Mouse (Mus musculus) C2C12 (cell line): ENCODE data around the gene Arhgap17. TPM values are rescaled to one million over a fixed set of nuclear protein-coding genes. Genes with fewer than 3 reads are reported as not detected.

Experiments
- H3K27me3 ChIP-seq: one replicate; pipeline ENCODE4 v1.6.1; 2011; ENCODE audit not compliant: control insufficient read depth, insufficient read depth, insufficient read length
- H3K36me3 ChIP-seq: one replicate; pipeline ENCODE4 v1.6.1; 2011; ENCODE audit not compliant: control insufficient read depth, insufficient read depth
- H3K4me3 ChIP-seq: one replicate; pipeline ENCODE4 v1.5.1; 2011; ENCODE audit warnings: mild to moderate bottlenecking, control low read depth; ENCODE audit not compliant: poor library complexity, insufficient read depth, severe bottlenecking
- H3K79me2 ChIP-seq: one replicate; pipeline ENCODE4 v1.6.1; 2011; ENCODE audit not compliant: control insufficient read depth, insufficient read depth
- H3K79me3 ChIP-seq: one replicate; pipeline ENCODE4 v1.6.1; 2011; ENCODE audit warnings: low read depth, control low read depth
- H3ac ChIP-seq: one replicate; pipeline ENCODE3; 2011; ENCODE audit warnings: low read depth; ENCODE audit not compliant: control insufficient read depth, insufficient read length
- CEBPB ChIP-seq: IDR thresholded peaks from one replicate; pipeline ENCODE4 v1.6.1; 2011; ENCODE audit warnings: low read depth, mild to moderate bottlenecking, control low read depth, moderate library complexity
- CTCF ChIP-seq: IDR thresholded peaks from one replicate; pipeline ENCODE4 v1.5.1; 2011; ENCODE audit not compliant: control insufficient read depth, insufficient read depth, insufficient read length
- FOSL1 ChIP-seq: IDR thresholded peaks from one replicate; pipeline ENCODE4 v1.8.0; 2011; ENCODE audit warnings: mild to moderate bottlenecking, low read length; ENCODE audit not compliant: poor library complexity, insufficient read depth, severe bottlenecking
- MAX ChIP-seq: IDR thresholded peaks from one replicate; pipeline ENCODE4 v1.6.1; 2011; ENCODE audit warnings: mild to moderate bottlenecking, control low read depth
- MYOD1 ChIP-seq: IDR thresholded peaks from one replicate; pipeline ENCODE4 v1.6.1; 2011; ENCODE audit warnings: low read depth; ENCODE audit not compliant: control insufficient read depth, insufficient read length
- MYOG ChIP-seq: IDR thresholded peaks from one replicate; pipeline ENCODE4 v1.6.1; 2011; ENCODE audit not compliant: control insufficient read depth, insufficient read length; ENCODE audit errors: extremely low read depth
- USF1 ChIP-seq: IDR thresholded peaks from one replicate; pipeline ENCODE4 v1.6.1; 2011; ENCODE audit warnings: low read depth, mild to moderate bottlenecking, control low read depth, moderate library complexity
- long read RNA-seq, 2 experiments: library from polyadenylated mRNA; unstranded; transcript quantifications; one replicate each; pipeline ENCODE4 v2.0.0; 2019 to 2020
- polyA plus RNA-seq: library from polyadenylated mRNA; unstranded; fragments of >200 nt; fragmentation: generic; extraction: Trizol; gene quantifications from one replicate; pipeline ENCODE4 v1.2.1, GENCODE M21; 2012; ENCODE audit warnings: missing spikeins

The Arhgap17 gene
- 17.3 TPM for polyA plus RNA-seq
- long read RNA-seq, experiment 1, partial matches to known transcripts: 1 of 4 reads
- long read RNA-seq, experiment 1, other reads (novel, unspliced or antisense): 2 of 4 reads
- long read RNA-seq, experiment 2, transcript Arhgap17-202 (20 exons, 3,336 nt): major isoform, 12 of 33 reads
- long read RNA-seq, experiment 2, partial matches to known transcripts: 6 of 33 reads
- long read RNA-seq, experiment 2, other reads (novel, unspliced or antisense): 7 of 33 reads

GRCm38 (mm10) chr7:123369759-123370481 is at the start of gene Arhgap17, which contains the start of gene Lcmt1:
Gene Arhgap17, minus strand, starts transcription at chr7:123369915.
Gene Lcmt1, plus strand, starts transcription at chr7:123369784.
- H3ac ChIP-seq: peak within 1 kb of the TSS; percentile 75
- no peaks in the 10 kb centered on the region for H3K36me3 ChIP-seq
- H3K27me3 ChIP-seq: no peaks in the 10 kb centered on the region
- peak within 1 kb of the TSS; percentile 48 for H3K4me3 ChIP-seq
- peaks cover 33% of the 10 kb centered on the region for H3K79me3 ChIP-seq
- TF ChIP-seq MYOD1 (peak; percentile 74), CTCF (no peak)
- H3K79me2 ChIP-seq: peaks cover 45% of the 10 kb centered on the region

GRCm38 (mm10) chr7:123417661-123418060 is 47.9 kb upstream of the Arhgap17 start:
- TF ChIP-seq MAX: no peak
- no peak for TF ChIP-seq CTCF
- TF ChIP-seq CEBPB: no peak
- no peak for TF ChIP-seq MYOD1
- TF ChIP-seq FOSL1: no peak
- no peak for TF ChIP-seq MYOG
- no peak for TF ChIP-seq USF1
- Histone ChIP-seq H3K36me3 (peaks cover 4% of the 10 kb centered on the region), H3K79me3 (no peaks in the 10 kb centered on the region), H3K27me3 (no peaks in the 10 kb centered on the region), H3K4me3 (no peak overlapping the region), H3ac (no peak overlapping the region), H3K79me2 (no peaks in the 10 kb centered on the region)

GRCm38 (mm10) chr7:123416803-123417202 is 47.1 kb upstream of the Arhgap17 start:
- Histone ChIP-seq H3K4me3 (no peak overlapping the region), H3K79me3 (no peaks in the 10 kb centered on the region), H3ac (no peak overlapping the region), H3K36me3 (peaks cover 4% of the 10 kb centered on the region), H3K27me3 (no peaks in the 10 kb centered on the region), H3K79me2 (no peaks in the 10 kb centered on the region)
- TF ChIP-seq MYOD1 (no peak), MAX (no peak), FOSL1 (no peak), CTCF (no peak), CEBPB (no peak), USF1 (no peak), MYOG (no peak)

- no peaks in the 10 kb centered on the region for H3K79me3 ChIP-seq
- H3K4me3 ChIP-seq: no peak overlapping the region
- peaks cover 5% of the 10 kb centered on the region for H3K36me3 ChIP-seq
- TF ChIP-seq CTCF (no peak), MYOD1 (no peak), USF1 (no peak), CEBPB (no peak)
- H3K79me2 ChIP-seq: no peaks in the 10 kb centered on the region
- no peak overlapping the region for H3ac ChIP-seq
- no peaks in the 10 kb centered on the region for H3K27me3 ChIP-seq
Observed at GRCm38 (mm10) chr7:123412143-123412542, 42.4 kb upstream of the Arhgap17 start.

GRCm38 (mm10) chr7:123411109-123411508 is 41.4 kb upstream of the Arhgap17 start:
- no peaks in the 10 kb centered on the region for H3K79me2 ChIP-seq
- H3K36me3 ChIP-seq: peaks cover 10% of the 10 kb centered on the region
- TF ChIP-seq CEBPB (no peak), CTCF (no peak), USF1 (no peak), FOSL1 (peak; percentile 23), MAX (no peak)
- no peaks in the 10 kb centered on the region for H3K79me3 ChIP-seq
- H3K27me3 ChIP-seq: no peaks in the 10 kb centered on the region
- no peak overlapping the region for H3K4me3 ChIP-seq
- H3ac ChIP-seq: no peak overlapping the region

GRCm38 (mm10) chr7:123410502-123410901 is 40.8 kb upstream of the Arhgap17 start:
- Histone ChIP-seq H3K4me3 (no peak overlapping the region), H3K79me3 (no peaks in the 10 kb centered on the region), H3K36me3 (peaks cover 10% of the 10 kb centered on the region), H3ac (no peak overlapping the region), H3K79me2 (no peaks in the 10 kb centered on the region), H3K27me3 (no peaks in the 10 kb centered on the region)
- no peak for TF ChIP-seq MYOD1
- no peak for TF ChIP-seq CTCF
- no peak for TF ChIP-seq USF1
- no peak for TF ChIP-seq MYOG
- peak; percentile 64 for TF ChIP-seq CEBPB
- TF ChIP-seq MAX: no peak
- no peak for TF ChIP-seq FOSL1
